Mouse (Mus musculus) lung, embryonic 14.5 days (tissue): Measurements from ENCODE around the gene Fkbp14. TPM values are rescaled to one million over a fixed set of nuclear protein-coding genes. Genes with fewer than 3 reads are reported as not detected.
A peak's percentile ranks its signal among the peaks of the same experiment; 100 is the strongest.

Experiments
- ATAC-seq: fragments of 200-750 bp; cut with Nextera tagmentation; 2 replicates; pipeline ENCODE4 v1.8.0; 2017; ENCODE audit warnings: mild to moderate bottlenecking, moderate TSS enrichment, moderate library complexity; ENCODE audit not compliant: insufficient read depth
- DNase-seq: peaks from one replicate; pipeline ENCODE4 v3.0.0-alpha.2; 2015
- H3K27ac ChIP-seq: fragments of 300-500 bp; sonication (generic); 2 replicates; pipeline ENCODE4 v1.5.1; 2014; ENCODE audit warnings: low read depth, mild to moderate bottlenecking, moderate library complexity
- H3K27me3 ChIP-seq: fragments of 300-500 bp; sonication (generic); 2 replicates; pipeline ENCODE4 v1.6.1; 2014; ENCODE audit warnings: low read length, control low read depth; ENCODE audit not compliant: insufficient read depth
- H3K36me3 ChIP-seq: fragments of 300-500 bp; sonication (generic); 2 replicates; pipeline ENCODE4 v1.6.1; 2014; ENCODE audit warnings: control low read depth; ENCODE audit not compliant: insufficient read depth
- H3K4me1 ChIP-seq: fragments of 300-500 bp; sonication (generic); 2 replicates; pipeline ENCODE4 v1.6.1; 2014; ENCODE audit warnings: antibody characterized with exemption, control low read depth; ENCODE audit not compliant: insufficient read depth
- H3K4me2 ChIP-seq: fragments of 300-500 bp; sonication (generic); 2 replicates; pipeline ENCODE4 v1.6.1; 2014; ENCODE audit warnings: mild to moderate bottlenecking
- H3K4me3 ChIP-seq: fragments of 300-500 bp; sonication (generic); 2 replicates; pipeline ENCODE4 v1.5.1; 2014; ENCODE audit warnings: low read depth, low read length
- H3K9ac ChIP-seq: fragments of 300-500 bp; sonication (generic); 2 replicates; pipeline ENCODE4 v1.6.1; 2014
- H3K9me3 ChIP-seq: fragments of 300-500 bp; sonication (generic); 2 replicates; pipeline ENCODE4 v1.6.1; 2016; ENCODE audit warnings: low read depth, low read length, control low read depth
- CTCF ChIP-seq: IDR thresholded peaks from 2 replicates; pipeline ENCODE4 v1.5.1; 2016; ENCODE audit warnings: antibody characterized with exemption, low read depth
- WGBS: fragments of 180-500 bp; shearing (Covaris S2); extraction: QIAGEN DNeasy Blood & Tissue Kit; methylation state at CpG from one replicate; pipeline ENCODE4 v1.1.7; 2014; 5-methylcytosine and 5-hydroxymethylcytosine counted together
- polyA plus RNA-seq: library from polyadenylated mRNA; unstranded; fragments of >200 nt; fragmentation: Nextera tagmentation; extraction: Ambion mirVana; gene quantifications from 2 replicates; pipeline ENCODE4 v1.2.1, GENCODE M21; 2014

Gene Fkbp14
- polyA plus RNA-seq, 1 experiment from 2014 or later: 21.5 TPM

- WGBS: 42% methylated on average over 4 of the region's 4 CpGs
- TF ChIP-seq CTCF: no peak
- Histone ChIP-seq H3K4me1 (0 out of 2 replicates have a peak, but pooled peaks cover 3% of the 10 kb centered on the region), H3K9ac (no peak overlapping the region), H3K4me2 (no peak overlapping the region), H3K4me3 (no peak overlapping the region), H3K36me3 (peaks cover 15% of the 10 kb centered on the region), H3K9me3 (no peaks in the 10 kb centered on the region), H3K27me3 (no peaks in the 10 kb centered on the region), H3K27ac (no peak overlapping the region)
- peak; percentile 64 for DNase-seq
- 0 out of 2 replicates have a peak, but pooled peaks have one; percentile 54 for ATAC-seq
These were observed 23.2 kb upstream of the Fkbp14 start for GRCm38 (mm10) chr6:54620357-54620756.

GRCm38 (mm10) chr6:54619530-54619929 is 22.4 kb upstream of the Fkbp14 start:
- peaks cover 9% of the 10 kb centered on the region for H3K36me3 ChIP-seq
- no peak overlapping the region for H3K4me2 ChIP-seq
- H3K4me3 ChIP-seq: no peak overlapping the region
- WGBS: 77% methylated on average over 7 of the region's 7 CpGs
- no peaks in the 10 kb centered on the region for H3K9me3 ChIP-seq
- no peak for DNase-seq
- H3K27me3 ChIP-seq: no peaks in the 10 kb centered on the region
- H3K4me1 ChIP-seq: 0 out of 2 replicates have a peak, but pooled peaks cover 3% of the 10 kb centered on the region
- ATAC-seq: no peak
- no peak for TF ChIP-seq CTCF
- no peak overlapping the region for H3K9ac ChIP-seq
- 0 out of 2 replicates have a peak overlapping the region, but pooled peaks have one; percentile 10 for H3K27ac ChIP-seq

- H3K4me2 ChIP-seq: no peak overlapping the region
- H3K27me3 ChIP-seq: no peaks in the 10 kb centered on the region
- DNase-seq (peak; percentile 50), ATAC-seq (peak; percentile 66; the same call in 1 of the 2 replicates)
- no peak for TF ChIP-seq CTCF
- H3K36me3 ChIP-seq: no peaks in the 10 kb centered on the region
- H3K9me3 ChIP-seq: no peaks in the 10 kb centered on the region
- no peak overlapping the region for H3K9ac ChIP-seq
- 36% methylated on average over 3 of the region's 3 CpGs for WGBS
- no peak overlapping the region for H3K4me3 ChIP-seq
- 0 out of 2 replicates have a peak, but pooled peaks cover 3% of the 10 kb centered on the region for H3K4me1 ChIP-seq
- no peak overlapping the region for H3K27ac ChIP-seq
These were observed 20.3 kb upstream of the Fkbp14 start for GRCm38 (mm10) chr6:54617363-54617762.

- no peak for ATAC-seq
These were observed 9.1 kb upstream of the Fkbp14 start for GRCm38 (mm10) chr6:54606241-54606640.

GRCm38 (mm10) chr6:54604001-54604715 is 7.0 kb upstream of the Fkbp14 start:
- WGBS: 93% methylated on average over 1 of the region's 1 CpGs
- Histone ChIP-seq H3K4me2 (no peak overlapping the region), H3K9me3 (no peaks in the 10 kb centered on the region), H3K27me3 (no peaks in the 10 kb centered on the region), H3K36me3 (no peaks in the 10 kb centered on the region), H3K9ac (no peak overlapping the region), H3K4me1 (no peaks in the 10 kb centered on the region), H3K4me3 (no peak overlapping the region), H3K27ac (no peak overlapping the region)
- DNase-seq (peak; percentile 67), ATAC-seq (no peak)
- TF ChIP-seq CTCF: no peak

More at GRCm38 (mm10) chr6:54606241-54606640, 9.1 kb upstream of the Fkbp14 start:
- Histone ChIP-seq H3K4me1 (no peaks in the 10 kb centered on the region), H3K27me3 (no peaks in the 10 kb centered on the region), H3K4me2 (no peak overlapping the region), H3K9me3 (no peaks in the 10 kb centered on the region), H3K4me3 (no peak overlapping the region), H3K9ac (no peak overlapping the region), H3K27ac (no peak overlapping the region), H3K36me3 (no peaks in the 10 kb centered on the region)
- TF ChIP-seq CTCF: no peak
- no peak for DNase-seq
- 54% methylated on average over 4 of the region's 4 CpGs for WGBS

GRCm38 (mm10) chr6:54602891-54603290 is 5.8 kb upstream of the Fkbp14 start:
- H3K27ac ChIP-seq: no peak overlapping the region
- H3K9me3 ChIP-seq: no peaks in the 10 kb centered on the region
- H3K4me2 ChIP-seq: no peak overlapping the region
- no peaks in the 10 kb centered on the region for H3K4me1 ChIP-seq
- TF ChIP-seq CTCF: no peak
- ATAC-seq (no peak), DNase-seq (no peak)
- H3K4me3 ChIP-seq: no peak overlapping the region
- H3K27me3 ChIP-seq: no peaks in the 10 kb centered on the region
- H3K36me3 ChIP-seq: no peaks in the 10 kb centered on the region
- no peak overlapping the region for H3K9ac ChIP-seq
- 80% methylated on average over 2 of the region's 2 CpGs for WGBS

GRCm38 (mm10) chr6:54600681-54601347 is 3.7 kb upstream of the Fkbp14 start:
- Histone ChIP-seq H3K4me2 (no peak overlapping the region), H3K9me3 (no peaks in the 10 kb centered on the region), H3K27ac (no peak overlapping the region), H3K4me1 (0 out of 2 replicates have a peak, but pooled peaks cover 1% of the 10 kb centered on the region), H3K27me3 (no peaks in the 10 kb centered on the region), H3K4me3 (no peak overlapping the region), H3K36me3 (no peaks in the 10 kb centered on the region), H3K9ac (no peak overlapping the region)
- TF ChIP-seq CTCF: no peak
- DNase-seq: no peak
- ATAC-seq: no peak
- 69% methylated on average over 5 of the region's 5 CpGs for WGBS
